Mouse (Mus musculus) right cerebral cortex, postnatal 25 days (tissue): Measurements from ENCODE around the gene Mthfsd.
"Not testable (repeated sequence)": the region's sequence is repeated elsewhere in the genome, so short reads cannot be mapped to it uniquely, and the experiment has no call there.

Source experiments
- DNase-seq: peaks from one replicate; pipeline ENCODE4 v3.0.0; 2022

Gene Mthfsd

GRCm38 (mm10) chr8:121107668-121108656 is at the start of gene Mthfsd:
TSS of gene Mthfsd (minus strand) at chr8:121108392.
- peak; percentile 100 for DNase-seq

- no peak for DNase-seq
These were observed 48.8 kb upstream of the Mthfsd start for GRCm38 (mm10) chr8:121156990-121157491.

GRCm38 (mm10) chr8:121152394-121152793 is 44.2 kb upstream of the Mthfsd start:
- no peak for DNase-seq

GRCm38 (mm10) chr8:121148573-121149083 is 40.4 kb upstream of the Mthfsd start:
- DNase-seq = no peak

- not testable (repeated sequence) for DNase-seq
These were observed 37.4 kb upstream of the Mthfsd start for GRCm38 (mm10) chr8:121145457-121146134.

GRCm38 (mm10) chr8:121136856-121137255 is 28.7 kb upstream of the Mthfsd start:
- DNase-seq = no peak

- DNase-seq = no peak
These were observed 26.3 kb upstream of the Mthfsd start for GRCm38 (mm10) chr8:121134512-121134911.

GRCm38 (mm10) chr8:121134102-121134501 is 25.9 kb upstream of the Mthfsd start:
- no peak for DNase-seq

GRCm38 (mm10) chr8:121132961-121133513 is 24.8 kb upstream of the Mthfsd start:
- no peak for DNase-seq

GRCm38 (mm10) chr8:121130522-121130921 is 22.3 kb upstream of the Mthfsd start:
- no peak for DNase-seq

- DNase-seq = no peak
These were observed 21.2 kb upstream of the Mthfsd start for GRCm38 (mm10) chr8:121129265-121129940.

GRCm38 (mm10) chr8:121128531-121129264 is 20.5 kb upstream of the Mthfsd start:
- DNase-seq = no peak

- DNase-seq = no peak
These were observed 19.7 kb upstream of the Mthfsd start, which contains the start of gene Foxl1 for GRCm38 (mm10) chr8:121127756-121128375. TSS of gene Foxl1 (plus strand) at chr8:121127940.

GRCm38 (mm10) chr8:121127291-121127701 is 19.1 kb upstream of the Mthfsd start:
- DNase-seq = no peak

- DNase-seq = no peak
These were observed 18.5 kb upstream of the Mthfsd start for GRCm38 (mm10) chr8:121126694-121127093.

GRCm38 (mm10) chr8:121126191-121126590 is 18.0 kb upstream of the Mthfsd start:
- DNase-seq = no peak

GRCm38 (mm10) chr8:121125311-121125876 is 17.2 kb upstream of the Mthfsd start:
- DNase-seq = peak; percentile 44

GRCm38 (mm10) chr8:121124547-121125239 is 16.5 kb upstream of the Mthfsd start:
- no peak for DNase-seq

GRCm38 (mm10) chr8:121123113-121123512 is 14.9 kb upstream of the Mthfsd start:
- no peak for DNase-seq

- no peak for DNase-seq
These were observed 14.2 kb upstream of the Mthfsd start for GRCm38 (mm10) chr8:121122368-121122767.
